Mouse (Mus musculus) C2C12 (cell line): ENCODE measurements around the gene Schip1.

Experiments used
- CTCF ChIP-seq: IDR thresholded peaks from one replicate; pipeline ENCODE4 v1.5.1; 2011; ENCODE audit not compliant: control insufficient read depth, insufficient read depth, insufficient read length
- FOSL1 ChIP-seq: IDR thresholded peaks from one replicate; pipeline ENCODE4 v1.8.0; 2011; ENCODE audit warnings: mild to moderate bottlenecking, low read length; ENCODE audit not compliant: poor library complexity, insufficient read depth, severe bottlenecking
- MAX ChIP-seq: IDR thresholded peaks from one replicate; pipeline ENCODE4 v1.6.1; 2011; ENCODE audit warnings: mild to moderate bottlenecking, control low read depth
- MYOD1 ChIP-seq: IDR thresholded peaks from one replicate; pipeline ENCODE4 v1.6.1; 2011; ENCODE audit warnings: low read depth; ENCODE audit not compliant: control insufficient read depth, insufficient read length
- USF1 ChIP-seq: IDR thresholded peaks from one replicate; pipeline ENCODE4 v1.6.1; 2011; ENCODE audit warnings: low read depth, mild to moderate bottlenecking, control low read depth, moderate library complexity

- no peak for TF ChIP-seq CTCF
- TF ChIP-seq MAX, result no peak
- TF ChIP-seq FOSL1, result no peak
- no peak for TF ChIP-seq MYOD1
- no peak for TF ChIP-seq USF1
Measured at GRCm38 (mm10) chr3:68572249-68573225, 507.9 kb downstream of the Schip1 start.
